Mouse (Mus musculus) midbrain, postnatal 0 days (tissue): Measurements from ENCODE around the gene Smad1. TPM values are rescaled to one million over a fixed set of nuclear protein-coding genes. Genes with fewer than 3 reads are reported as not detected.

Experiments used
- ATAC-seq: fragments of 200-750 bp; cut with Nextera tagmentation; 2 replicates; pipeline ENCODE4 v1.8.0; 2017; ENCODE audit warnings: moderate number of reproducible peaks, mild to moderate bottlenecking, moderate TSS enrichment, moderate library complexity; ENCODE audit not compliant: low FRiP score
- DNase-seq: peaks from one replicate; pipeline ENCODE4 v3.0.0-alpha.2; 2015; ENCODE audit warnings: low spot score
- H3K27ac ChIP-seq: fragments of 300-500 bp; sonication (generic); 2 replicates; pipeline ENCODE4 v1.5.1; 2014; ENCODE audit warnings: low read depth, mild to moderate bottlenecking, low read length, mixed read lengths
- H3K27me3 ChIP-seq: fragments of 300-500 bp; sonication (generic); 2 replicates; pipeline ENCODE4 v1.6.1; 2014; ENCODE audit warnings: low read length, control low read depth, mixed read lengths; ENCODE audit not compliant: insufficient read depth
- H3K36me3 ChIP-seq: fragments of 300-500 bp; sonication (generic); 2 replicates; pipeline ENCODE4 v1.6.1; 2014; ENCODE audit warnings: low read length, control low read depth, mixed read lengths; ENCODE audit not compliant: insufficient read depth
- H3K4me1 ChIP-seq: fragments of 300-500 bp; sonication (generic); 2 replicates; pipeline ENCODE4 v1.6.1; 2014; ENCODE audit warnings: mild to moderate bottlenecking, control low read depth, antibody characterized with exemption, low read length, mixed read lengths; ENCODE audit not compliant: insufficient read depth
- H3K4me2 ChIP-seq: fragments of 300-500 bp; sonication (generic); 2 replicates; pipeline ENCODE4 v1.6.1; 2014; ENCODE audit warnings: low read depth, mild to moderate bottlenecking, low read length, mixed read lengths; ENCODE audit not compliant: poor library complexity, severe bottlenecking
- H3K4me3 ChIP-seq: fragments of 300-500 bp; sonication (generic); 2 replicates; pipeline ENCODE4 v1.5.1; 2014; ENCODE audit warnings: low read depth, mild to moderate bottlenecking, low read length, moderate library complexity
- H3K9ac ChIP-seq: fragments of 300-500 bp; sonication (generic); replicated peaks from 2 replicates; pipeline ENCODE4 v1.6.1; 2014; ENCODE audit warnings: mild to moderate bottlenecking, low read length, moderate library complexity, mixed read lengths; ENCODE audit not compliant: poor library complexity, severe bottlenecking
- H3K9me3 ChIP-seq: fragments of 300-500 bp; sonication (generic); 2 replicates; pipeline ENCODE4 v1.6.1; 2016; ENCODE audit warnings: low read length, control low read depth
- CTCF ChIP-seq: IDR thresholded peaks from 2 replicates; pipeline ENCODE4 v1.5.1; 2016; ENCODE audit warnings: antibody characterized with exemption, mild to moderate bottlenecking
- WGBS: fragments of 180-500 bp; shearing (Covaris S2); extraction: QIAGEN DNeasy Blood & Tissue Kit; methylation state at CpG from one replicate; pipeline ENCODE4 v1.1.7; 2014; 5-methylcytosine and 5-hydroxymethylcytosine counted together
- polyA plus RNA-seq: library from polyadenylated mRNA; unstranded; fragments of >200 nt; fragmentation: Nextera tagmentation; extraction: Ambion mirVana; gene quantifications from 2 replicates; pipeline ENCODE4 v1.2.1, GENCODE M21; 2015
- total RNA-seq: library from RNA; depleted of rRNA; stranded (reverse); fragments of >200 nt; gene quantifications from 2 replicates; pipeline ENCODE4 v1.2.3, GENCODE M21; 2014; rRNA removed

Smad1 gene
- total and polyA plus RNA-seq, 2 experiments from 2014 or later, result 52.5 to 75.6 TPM

- ATAC-seq (peak; percentile 98), DNase-seq (peak; percentile 98)
- Histone ChIP-seq H3K27ac (peak within 1 kb of the TSS; percentile 94), H3K4me3 (peak within 1 kb of the TSS; percentile 68), H3K27me3 (no peaks in the 10 kb centered on the region), H3K4me2 (peak within 1 kb of the TSS; percentile 79), H3K4me1 (peaks cover 9% of the 10 kb centered on the region), H3K9ac (peak within 1 kb of the TSS; percentile 78), H3K36me3 (no peaks in the 10 kb centered on the region), H3K9me3 (no peaks in the 10 kb centered on the region)
- 2% methylated on average over 43 of the region's 74 CpGs for WGBS
- peak; percentile 67 for TF ChIP-seq CTCF
Observed at GRCm38 (mm10) chr8:79294610-79295275, 104.6 kb downstream of the Smad1 start, which contains the start of gene Mmaa. TSS of gene Mmaa (minus strand) at chr8:79294937.

GRCm38 (mm10) chr8:79293841-79294240 is 105.5 kb downstream of the Smad1 start:
- no peaks in the 10 kb centered on the region for H3K27me3 ChIP-seq
- no peaks in the 10 kb centered on the region for H3K9me3 ChIP-seq
- peak overlapping the region; percentile 68 for H3K4me3 ChIP-seq
- H3K4me1 ChIP-seq, result peaks cover 9% of the 10 kb centered on the region
- TF ChIP-seq CTCF, result no peak
- WGBS, result 52% methylated on average over 3 of the region's 3 CpGs
- DNase-seq (no peak), ATAC-seq (no peak)
- H3K36me3 ChIP-seq, result no peaks in the 10 kb centered on the region
- H3K9ac ChIP-seq, result peak overlapping the region; percentile 9; the same call in 1 of the 2 replicates
- H3K4me2 ChIP-seq, result peak overlapping the region; percentile 79
- peak overlapping the region; percentile 94; the same call in 1 of the 2 replicates for H3K27ac ChIP-seq

DNA sequence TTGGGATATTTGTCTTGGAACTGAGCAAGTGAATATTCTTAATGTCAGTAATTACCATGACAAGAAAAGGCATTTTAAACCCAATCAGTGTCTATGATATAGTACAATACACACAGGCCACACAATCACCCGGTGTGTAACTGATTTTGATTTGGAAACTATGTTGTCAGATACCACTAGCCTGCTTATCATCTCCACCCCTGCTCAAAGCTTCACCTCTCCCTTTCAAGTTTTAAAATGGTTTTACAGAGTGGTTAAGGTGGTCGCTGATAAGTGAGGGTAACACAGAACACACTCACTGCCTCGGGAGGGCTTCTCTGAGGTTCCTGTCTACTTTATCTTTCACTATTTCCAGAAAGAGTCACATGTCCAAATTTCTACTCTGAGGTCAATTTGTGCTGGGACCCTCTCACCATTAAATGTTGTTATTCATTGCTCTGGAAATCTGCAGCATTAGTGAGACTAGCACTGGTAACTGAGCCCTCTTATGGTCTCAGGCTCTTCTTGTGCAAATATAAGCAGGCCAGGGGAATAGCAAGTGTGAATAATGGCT is 106.5 kb downstream of the Smad1 start:
- DNase-seq, result no peak
- no peaks in the 10 kb centered on the region for H3K27me3 ChIP-seq
- no peak overlapping the region for H3K4me2 ChIP-seq
- H3K36me3 ChIP-seq, result no peaks in the 10 kb centered on the region
- no peak for ATAC-seq
- WGBS, result 90% methylated on average over 3 of the region's 3 CpGs
- H3K9me3 ChIP-seq, result no peaks in the 10 kb centered on the region
- H3K27ac ChIP-seq, result no peak overlapping the region
- TF ChIP-seq CTCF, result no peak
- peaks cover 9% of the 10 kb centered on the region for H3K4me1 ChIP-seq
- no peak overlapping the region for H3K4me3 ChIP-seq
- H3K9ac ChIP-seq, result peak overlapping the region; percentile 36; the same call in 1 of the 2 replicates

GRCm38 (mm10) chr8:79289592-79289991 is 109.7 kb downstream of the Smad1 start:
- TF ChIP-seq CTCF, result no peak
- WGBS, result 80% methylated on average over 5 of the region's 5 CpGs
- Histone ChIP-seq H3K36me3 (no peaks in the 10 kb centered on the region), H3K4me1 (peaks cover 5% of the 10 kb centered on the region), H3K9me3 (no peaks in the 10 kb centered on the region), H3K4me2 (no peak overlapping the region), H3K27me3 (no peaks in the 10 kb centered on the region), H3K4me3 (no peak overlapping the region), H3K9ac (no peak overlapping the region), H3K27ac (no peak overlapping the region)
- no peak for DNase-seq
- no peak for ATAC-seq

DNA sequence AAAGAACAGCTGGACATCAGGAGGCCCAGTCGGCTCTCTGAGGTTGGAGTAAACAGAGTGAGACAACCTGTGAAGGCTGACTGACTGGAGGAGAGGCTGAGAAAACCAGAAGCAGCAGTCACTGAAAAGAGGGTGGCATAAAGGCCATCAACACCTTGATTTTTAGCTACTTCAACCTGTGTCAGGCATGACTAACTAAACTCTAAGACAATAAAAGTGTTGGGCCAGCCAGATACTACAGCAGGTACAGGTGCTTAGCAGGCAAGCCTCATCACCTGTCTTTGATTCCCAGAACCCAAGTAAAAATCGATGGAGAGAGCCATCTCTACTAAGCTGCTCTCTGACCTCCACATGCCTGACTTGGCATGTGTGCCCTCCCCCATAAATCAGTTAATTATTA is 110.6 kb downstream of the Smad1 start:
- H3K36me3 ChIP-seq, result no peaks in the 10 kb centered on the region
- no peak for TF ChIP-seq CTCF
- H3K27me3 ChIP-seq, result no peaks in the 10 kb centered on the region
- ATAC-seq (no peak), DNase-seq (no peak)
- no peak overlapping the region for H3K27ac ChIP-seq
- H3K4me2 ChIP-seq, result no peak overlapping the region
- 56% methylated on average over 2 of the region's 2 CpGs for WGBS
- peaks cover 5% of the 10 kb centered on the region for H3K4me1 ChIP-seq
- H3K4me3 ChIP-seq, result no peak overlapping the region
- H3K9me3 ChIP-seq, result no peaks in the 10 kb centered on the region
- H3K9ac ChIP-seq, result no peak overlapping the region

Other genes starting within 250 kb of the Smad1 start
- not detected in 2 replicates for gene 1700011L22Rik, start 150.9 kb downstream of the Smad1 start, total RNA-seq
- not detected in 2 replicates for gene 1700011L22Rik, start 150.9 kb downstream of the Smad1 start, polyA plus RNA-seq
- 9.4 and 14.2 TPM in 2 replicates for gene Mmaa, start 104.6 kb downstream of the Smad1 start, total RNA-seq
- 11.3 and 11.8 TPM in 2 replicates for gene Mmaa, start 104.6 kb downstream of the Smad1 start, polyA plus RNA-seq
- gene Otud4, start 240.1 kb upstream of the Smad1 start, total RNA-seq, result 24.3 and 35.3 TPM in 2 replicates
- 5.5 and 6.4 TPM in 2 replicates for gene Otud4, start 240.1 kb upstream of the Smad1 start, polyA plus RNA-seq